Mouse (Mus musculus): ENCODE measurements around the gene Abhd6. TPM values are rescaled to one million over a fixed set of nuclear protein-coding genes. Genes with fewer than 3 reads are reported as not detected.

Gene Abhd6
- polyA plus RNA-seq, 1 experiment from 2014 or later, result 14.1 TPM

Other genes with a start within 250 kb of the Abhd6 start
- not detected in 2 replicates for gene Gm26661, start 211.3 kb upstream of the Abhd6 start, polyA plus RNA-seq (2015; fragmentation: Nextera tagmentation; extraction: Ambion mirVana)
- gene Flnb, start 184.9 kb upstream of the Abhd6 start, polyA plus RNA-seq (2015; fragmentation: Nextera tagmentation; extraction: Ambion mirVana), result 14.7 and 17.0 TPM in 2 replicates
- not detected in 2 replicates for gene Gm45521, start 45.6 kb upstream of the Abhd6 start, polyA plus RNA-seq (2015; fragmentation: Nextera tagmentation; extraction: Ambion mirVana)
- gene Dnase1l3, start 8.3 kb upstream of the Abhd6 start, polyA plus RNA-seq (2015; fragmentation: Nextera tagmentation; extraction: Ambion mirVana), result 1.7 and 1.9 TPM in 2 replicates
- 44.2 and 54.9 TPM in 2 replicates for gene Rpp14, start 77.5 kb downstream of the Abhd6 start, polyA plus RNA-seq (2015; fragmentation: Nextera tagmentation; extraction: Ambion mirVana)
- 40.4 and 44.3 TPM in 2 replicates for gene Pxk, start 95.3 kb downstream of the Abhd6 start, polyA plus RNA-seq (2015; fragmentation: Nextera tagmentation; extraction: Ambion mirVana)
- gene Pdhb, start 170.1 kb downstream of the Abhd6 start, polyA plus RNA-seq (2015; fragmentation: Nextera tagmentation; extraction: Ambion mirVana), result 187 and 215 TPM in 2 replicates
- gene Kctd6, start 211.2 kb downstream of the Abhd6 start, polyA plus RNA-seq (2015; fragmentation: Nextera tagmentation; extraction: Ambion mirVana), result 2.1 and 2.2 TPM in 2 replicates